Mouse (Mus musculus) myocyte (in vitro differentiated cells): ENCODE measurements around the gene Zfp334. TPM values are rescaled to one million over a fixed set of nuclear protein-coding genes. Genes with fewer than 3 reads are reported as not detected.

Experiments used
- H3K27me3 ChIP-seq: one replicate; pipeline ENCODE4 v1.6.1; 2011; ENCODE audit not compliant: control insufficient read depth, insufficient read depth, insufficient read length
- H3K36me3 ChIP-seq: one replicate; pipeline ENCODE4 v1.6.1; 2011; ENCODE audit not compliant: control insufficient read depth, insufficient read depth
- H3K4me2 ChIP-seq: one replicate; pipeline ENCODE4 v1.6.1; 2011; ENCODE audit warnings: low read depth, control low read depth
- H3K4me3 ChIP-seq: one replicate; pipeline ENCODE4 v1.5.1; 2011; ENCODE audit warnings: mild to moderate bottlenecking, control low read depth, moderate library complexity
- H3K79me2 ChIP-seq: one replicate; pipeline ENCODE4 v1.6.1; 2011; ENCODE audit not compliant: control insufficient read depth, insufficient read depth
- H3ac ChIP-seq: one replicate; pipeline ENCODE4 v1.6.1; 2011; ENCODE audit not compliant: control insufficient read depth, insufficient read length
- CEBPB ChIP-seq: IDR thresholded peaks from 2 replicates; pipeline ENCODE4 v1.6.1; 2011; ENCODE audit warnings: mild to moderate bottlenecking, moderate library complexity; ENCODE audit not compliant: poor library complexity, insufficient read depth, severe bottlenecking
- E2F4 ChIP-seq: IDR thresholded peaks from one replicate; pipeline ENCODE4 v1.6.1; 2011; ENCODE audit warnings: mild to moderate bottlenecking, control low read depth, moderate library complexity; ENCODE audit not compliant: insufficient read depth
- MAX ChIP-seq: IDR thresholded peaks from one replicate; pipeline ENCODE4 v1.6.1; 2011; ENCODE audit warnings: low read depth, mild to moderate bottlenecking, control low read depth
- MYOD1 ChIP-seq, 3 experiments: IDR thresholded peaks; one replicate each; pipeline ENCODE4 v1.6.1; 2011; ENCODE audit warnings: control low read depth in 2 of 3, low read depth in 2 of 3, mild to moderate bottlenecking in 2 of 3, moderate library complexity in 1 of 3; ENCODE audit not compliant: insufficient read length in 2 of 3, control insufficient read depth in 1 of 3
- MYOG ChIP-seq, 3 experiments: IDR thresholded peaks; one replicate each; pipeline ENCODE4 v1.6.1; 2011; ENCODE audit warnings: control low read depth in 2 of 3, low read depth in 2 of 3, mild to moderate bottlenecking in 2 of 3; ENCODE audit not compliant: insufficient read length in 2 of 3, control insufficient read depth in 1 of 3, insufficient read depth in 1 of 3
- POLR2A ChIP-seq: IDR thresholded peaks from one replicate; pipeline ENCODE4 v1.6.1; 2011; ENCODE audit warnings: low read depth, mild to moderate bottlenecking, control low read depth, moderate library complexity; ENCODE audit not compliant: insufficient read length
- POLR2AphosphoS2 ChIP-seq: IDR thresholded peaks from one replicate; pipeline ENCODE4 v1.6.1; 2011; ENCODE audit warnings: low read depth, control low read depth; ENCODE audit not compliant: insufficient read length
- REST ChIP-seq: IDR thresholded peaks from one replicate; pipeline ENCODE4 v1.6.1; 2011; ENCODE audit warnings: mild to moderate bottlenecking, control low read depth, moderate library complexity; ENCODE audit not compliant: insufficient read depth, insufficient read length
- SRF ChIP-seq: IDR thresholded peaks from one replicate; pipeline ENCODE4 v1.6.1; 2011; ENCODE audit warnings: low read depth; ENCODE audit not compliant: control insufficient read depth, insufficient read length
- TCF12 ChIP-seq: IDR thresholded peaks from one replicate; pipeline ENCODE4 v1.6.1; 2011; ENCODE audit warnings: mild to moderate bottlenecking, control low read depth; ENCODE audit not compliant: poor library complexity, insufficient read depth, severe bottlenecking
- TCF3 ChIP-seq: IDR thresholded peaks from one replicate; pipeline ENCODE4 v1.6.1; 2011; ENCODE audit warnings: low read depth, control low read depth; ENCODE audit not compliant: insufficient read length
- USF1 ChIP-seq: IDR thresholded peaks from one replicate; pipeline ENCODE4 v1.6.1; 2011; ENCODE audit warnings: low read depth, mild to moderate bottlenecking, control low read depth, moderate library complexity
- polyA plus RNA-seq: library from polyadenylated mRNA; unstranded; fragments of >200 nt; fragmentation: generic; extraction: Trizol; gene quantifications from one replicate; pipeline ENCODE4 v1.2.1, GENCODE M21; 2012; ENCODE audit warnings: missing spikeins

Gene Zfp334
- polyA plus RNA-seq, 1 experiment, result 1.5 TPM

GRCm38 (mm10) chr2:165417291-165417690, 29.2 kb upstream of the Zfp334 start:
- Histone ChIP-seq H3K79me2 (no peaks in the 10 kb centered on the region), H3ac (no peak overlapping the region), H3K36me3 (no peaks in the 10 kb centered on the region), H3K4me2 (no peak overlapping the region), H3K27me3 (peaks cover 28% of the 10 kb centered on the region), H3K4me3 (no peak overlapping the region)
- TF ChIP-seq MYOG (IDR thresholded peaks at IDR 0.05; ENCODE audit: control insufficient read depth in 1 of 3, insufficient read depth in 1 of 3, insufficient read length in 2 of 3, low read depth in 2 of 3), result no peak
- TF ChIP-seq TCF3, result no peak
- TF ChIP-seq MYOD1 (IDR thresholded peaks at IDR 0.05; ENCODE audit: control insufficient read depth in 1 of 3, insufficient read length in 2 of 3, low read depth in 2 of 3), result no peak
- no peak for TF ChIP-seq TCF12
- TF ChIP-seq E2F4, result no peak
- TF ChIP-seq MAX, result no peak
- no peak for TF ChIP-seq SRF
- no peak for TF ChIP-seq REST

DNA sequence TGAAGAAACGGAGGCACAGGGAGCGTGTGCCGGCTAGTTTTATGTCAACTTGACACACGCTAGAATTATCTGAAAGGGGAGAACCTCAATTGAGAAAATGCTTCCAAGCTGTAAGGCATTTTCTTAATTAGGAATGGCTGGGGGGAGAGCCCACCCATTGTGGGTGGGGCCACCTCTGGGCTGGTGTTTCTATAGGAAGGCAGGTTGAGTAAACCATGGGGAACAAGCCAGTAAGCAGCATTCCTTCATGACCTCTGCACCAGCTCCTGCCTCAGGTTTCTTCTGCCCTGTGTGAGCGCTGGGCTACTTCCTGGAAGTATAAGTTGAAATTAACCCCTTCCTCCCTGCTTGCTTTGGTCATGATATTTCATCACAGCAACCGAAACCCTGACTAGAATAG, 27.7 kb upstream of the Zfp334 start:
- Histone ChIP-seq H3K79me2 (no peaks in the 10 kb centered on the region), H3K27me3 (peaks cover 28% of the 10 kb centered on the region), H3K4me3 (no peak overlapping the region), H3K4me2 (no peak overlapping the region), H3ac (no peak overlapping the region), H3K36me3 (no peaks in the 10 kb centered on the region)
- no peak for TF ChIP-seq E2F4

GRCm38 (mm10) chr2:165415141-165415721, 27.2 kb upstream of the Zfp334 start:
- Histone ChIP-seq H3K4me2 (no peak overlapping the region), H3K36me3 (no peaks in the 10 kb centered on the region), H3K79me2 (no peaks in the 10 kb centered on the region), H3K4me3 (no peak overlapping the region), H3K27me3 (peaks cover 28% of the 10 kb centered on the region), H3ac (no peak overlapping the region)
- TF ChIP-seq E2F4 (no peak), REST (no peak), CEBPB (no peak), POLR2A (no peak), SRF (no peak), TCF3 (no peak), MYOG (IDR thresholded peaks at IDR 0.05; ENCODE audit: control insufficient read depth in 1 of 3, insufficient read depth in 1 of 3, insufficient read length in 2 of 3, low read depth in 2 of 3) (no peak), POLR2AphosphoS2 (no peak), USF1 (no peak), MAX (no peak), TCF12 (no peak), MYOD1 (IDR thresholded peaks at IDR 0.05; ENCODE audit: control insufficient read depth in 1 of 3, insufficient read length in 2 of 3, low read depth in 2 of 3) (no peak)

DNA sequence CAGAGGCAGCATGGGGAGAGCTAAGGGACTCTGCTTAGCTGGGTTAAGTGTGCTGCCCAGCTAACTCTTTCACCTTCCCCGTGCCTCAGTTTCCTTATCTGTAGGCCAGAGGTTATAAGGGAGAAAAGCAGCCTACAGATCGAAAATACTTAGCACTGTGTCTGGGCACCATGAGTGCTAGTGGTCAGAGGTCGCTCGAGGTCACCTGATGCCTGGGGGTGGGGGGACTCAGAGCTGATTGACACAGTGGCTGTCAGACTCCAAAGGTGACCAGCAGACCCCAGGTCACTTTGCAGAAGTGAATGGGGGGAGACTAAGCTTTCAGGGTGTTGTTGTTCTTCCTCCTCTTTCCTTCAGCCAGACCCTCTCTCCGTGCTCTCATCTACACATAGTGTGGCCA, 26.3 kb upstream of the Zfp334 start:
- Histone ChIP-seq H3K27me3 (peaks cover 22% of the 10 kb centered on the region), H3K4me2 (no peak overlapping the region), H3ac (no peak overlapping the region), H3K36me3 (no peaks in the 10 kb centered on the region), H3K79me2 (no peaks in the 10 kb centered on the region), H3K4me3 (no peak overlapping the region)
- no peak for TF ChIP-seq SRF
- TF ChIP-seq MYOG (IDR thresholded peaks at IDR 0.05; ENCODE audit: control insufficient read depth in 1 of 3, insufficient read depth in 1 of 3, insufficient read length in 2 of 3, low read depth in 2 of 3), result no peak
- no peak for TF ChIP-seq USF1
- no peak for TF ChIP-seq POLR2A
- no peak for TF ChIP-seq CEBPB
- TF ChIP-seq TCF3, result no peak
- TF ChIP-seq MAX, result no peak
- TF ChIP-seq POLR2AphosphoS2, result no peak
- TF ChIP-seq MYOD1 (IDR thresholded peaks at IDR 0.05; ENCODE audit: control insufficient read depth in 1 of 3, insufficient read length in 2 of 3, low read depth in 2 of 3), result no peak
- TF ChIP-seq TCF12, result no peak

GRCm38 (mm10) chr2:165413884-165414283, 25.8 kb upstream of the Zfp334 start:
- Histone ChIP-seq H3K4me3 (no peak overlapping the region), H3K4me2 (no peak overlapping the region), H3K36me3 (no peaks in the 10 kb centered on the region), H3K79me2 (no peaks in the 10 kb centered on the region), H3ac (no peak overlapping the region), H3K27me3 (peaks cover 20% of the 10 kb centered on the region)
- no peak for TF ChIP-seq TCF3
- TF ChIP-seq MYOD1 (IDR thresholded peaks at IDR 0.05; ENCODE audit: control insufficient read depth in 1 of 3, insufficient read length in 2 of 3, low read depth in 2 of 3), result no peak
- no peak for TF ChIP-seq MYOG (IDR thresholded peaks at IDR 0.05; ENCODE audit: control insufficient read depth in 1 of 3, insufficient read depth in 1 of 3, insufficient read length in 2 of 3, low read depth in 2 of 3)
- TF ChIP-seq REST, result no peak
- TF ChIP-seq POLR2A, result no peak
